Mouse (Mus musculus): Measurements from ENCODE around the gene Kcnk4.

DNA sequence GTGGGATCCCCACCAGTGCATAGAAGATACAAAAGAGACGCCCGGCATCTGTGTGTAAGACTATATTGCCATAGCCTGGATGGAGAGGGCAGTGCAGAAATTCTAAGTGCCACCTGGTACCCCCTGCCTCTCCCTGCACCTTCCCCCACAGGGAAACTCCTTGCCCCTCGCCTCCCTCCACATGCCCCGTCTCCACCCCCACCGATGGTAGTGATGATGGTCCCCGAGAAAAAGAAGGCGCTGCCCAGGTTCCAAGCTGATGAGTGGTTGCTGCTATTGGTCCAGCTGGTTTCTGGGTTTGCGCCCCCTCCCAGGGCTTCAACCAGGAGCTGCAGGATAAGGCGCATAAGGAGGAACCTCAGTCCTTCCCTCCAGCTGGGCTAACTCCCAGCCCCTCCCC is 6.2 kb downstream of the Kcnk4 start:
- TF ChIP-seq CTCF (IDR thresholded peaks at IDR 0.05; ENCODE audit: borderline replicate concordance, insufficient read depth, low read length) = no peak
- no peak for TF ChIP-seq POLR2A (IDR thresholded peaks at IDR 0.05; ENCODE audit: low read depth, low read length)

Measured in embryonic fibroblast, embryonic 13.5 days (primary cell).